Mouse (Mus musculus) cerebellum, adult 2 months (tissue): ENCODE measurements around the gene Gstp3.
"Not testable (repeated sequence)": the region's sequence is repeated elsewhere in the genome, so short reads cannot be mapped to it uniquely, and the experiment has no call there.

ENCODE experiments used
- CTCF ChIP-seq: fragments of 200-500 bp; IDR thresholded peaks from 2 replicates; pipeline ENCODE4 v1.5.1; 2011; ENCODE audit warnings: low read depth, mild to moderate bottlenecking, control low read depth, low read length, moderate library complexity, borderline replicate concordance; ENCODE audit not compliant: insufficient read depth
- POLR2A ChIP-seq: fragments of 200-500 bp; IDR thresholded peaks from 2 replicates; pipeline ENCODE4 v1.6.1; 2011; ENCODE audit warnings: low read length, control low read depth, borderline replicate concordance; ENCODE audit not compliant: insufficient read depth

DNA sequence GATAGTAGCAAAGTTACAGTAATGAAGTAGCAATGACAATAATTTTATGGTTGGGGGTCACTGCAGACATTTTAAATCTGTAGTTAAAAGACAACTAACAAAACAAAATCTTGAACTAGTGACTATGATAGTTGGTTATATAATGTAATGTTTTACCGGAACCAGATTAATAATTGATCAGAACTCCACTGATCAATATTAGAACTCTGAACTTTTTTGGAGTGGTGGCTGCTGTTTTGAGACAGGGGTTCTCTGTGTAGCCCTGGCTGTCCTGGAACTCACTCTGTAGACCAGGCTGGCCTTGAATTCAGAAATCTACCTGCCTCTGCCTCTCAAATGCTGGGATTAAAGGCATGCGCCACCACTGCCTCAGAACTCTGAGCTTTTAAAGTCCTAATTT lies 8.9 kb upstream of the Gstp3 start:
- not testable (repeated sequence) for TF ChIP-seq CTCF, POLR2A
